Mouse (Mus musculus): ENCODE measurements around the gene Guca2a. TPM values are rescaled to one million over a fixed set of nuclear protein-coding genes. Genes with fewer than 3 reads are reported as not detected.

The Guca2a gene
- polyA plus RNA-seq (2012): not detected in 2 replicates

DNA sequence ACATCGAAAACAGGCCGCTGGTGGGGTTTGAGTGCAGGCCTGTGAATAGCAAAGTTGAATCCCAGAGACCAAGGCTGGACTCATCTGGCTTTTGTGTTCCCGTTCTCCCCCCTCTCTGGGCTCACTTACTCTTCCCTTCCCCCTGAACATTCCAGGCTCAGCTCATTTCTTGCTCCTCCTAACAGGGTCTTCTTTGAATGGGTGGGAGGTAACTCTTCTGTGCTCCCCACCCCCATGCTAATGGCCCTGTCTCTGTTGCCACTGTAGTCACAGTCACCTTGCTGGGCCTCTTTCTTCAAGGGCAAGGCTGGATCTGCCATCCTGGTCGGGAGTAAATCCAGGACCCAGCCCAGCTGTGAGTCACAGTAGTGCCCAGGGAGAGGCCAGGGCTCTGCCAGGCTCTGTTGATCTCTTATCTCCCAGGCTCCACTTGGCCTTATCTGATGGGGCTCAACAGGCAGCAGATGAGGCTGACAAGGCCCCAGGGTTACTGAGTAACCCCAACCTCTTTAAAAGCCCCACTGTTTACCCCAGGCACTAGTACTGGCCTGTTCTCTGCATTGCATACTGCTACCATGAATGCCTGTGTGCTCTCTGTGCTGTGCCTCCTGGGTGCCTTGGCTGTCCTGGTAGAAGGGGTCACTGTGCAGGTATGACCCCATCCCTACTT, at the start of gene Guca2a:
Gene Guca2a (plus strand): TSS at position 529 of the 670 bp plus-strand sequence.
- TF ChIP-seq TAL1 (IDR thresholded peaks at IDR 0.05; ENCODE audit: low read length): no peak
- no peak for TF ChIP-seq GATA1 (IDR thresholded peaks at IDR 0.05; ENCODE audit: low read length)
- no peaks in the 10 kb centered on the region for H3K9me3 ChIP-seq (ENCODE audit: control insufficient read depth, low read length)
- peaks cover 4% of the 10 kb centered on the region; the same call in 1 of the 2 replicates for H3K36me3 ChIP-seq (ENCODE audit: control insufficient read depth)
- no peaks in the 10 kb centered on the region for H3K27me3 ChIP-seq (ENCODE audit: control insufficient read depth)
- no peaks in the 10 kb centered on the region; the same call in 1 of the 2 replicates for H3K4me1 ChIP-seq (ENCODE audit: control insufficient read depth)
- no peak within 1 kb of the TSS for H3K4me3 ChIP-seq (replicated peaks)

DNA sequence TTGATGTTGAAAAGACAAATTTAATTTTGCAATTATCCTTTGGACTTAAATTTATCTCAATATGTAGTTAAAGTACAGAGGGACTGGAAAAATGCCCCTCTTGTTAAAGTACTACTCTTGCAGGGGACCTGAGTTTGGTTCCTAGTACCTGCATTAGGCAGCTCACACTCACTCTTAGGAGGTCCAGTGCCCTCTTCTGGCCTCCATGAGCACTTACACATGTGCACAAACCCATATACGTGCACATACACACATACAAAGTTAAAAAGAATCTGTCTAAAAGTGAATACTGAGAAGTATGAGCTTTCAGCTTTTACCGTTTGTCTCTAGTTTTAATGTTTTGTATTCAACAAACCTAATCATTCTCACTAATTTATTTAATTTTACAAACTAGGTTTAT, 49.5 kb upstream of the Guca2a start:
- no peaks in the 10 kb centered on the region for H3K27me3 ChIP-seq (ENCODE audit: control insufficient read depth)
- H3K4me1 ChIP-seq (ENCODE audit: control insufficient read depth): no peaks in the 10 kb centered on the region
- H3K9me3 ChIP-seq (ENCODE audit: control insufficient read depth, low read length): no peaks in the 10 kb centered on the region
- H3K36me3 ChIP-seq (ENCODE audit: control insufficient read depth): peaks cover 16% of the 10 kb centered on the region
- H3K4me3 ChIP-seq (replicated peaks): no peak overlapping the region
- no peak for TF ChIP-seq TAL1 (IDR thresholded peaks at IDR 0.05; ENCODE audit: low read length)
- no peak for TF ChIP-seq GATA1 (IDR thresholded peaks at IDR 0.05; ENCODE audit: low read length)

DNA sequence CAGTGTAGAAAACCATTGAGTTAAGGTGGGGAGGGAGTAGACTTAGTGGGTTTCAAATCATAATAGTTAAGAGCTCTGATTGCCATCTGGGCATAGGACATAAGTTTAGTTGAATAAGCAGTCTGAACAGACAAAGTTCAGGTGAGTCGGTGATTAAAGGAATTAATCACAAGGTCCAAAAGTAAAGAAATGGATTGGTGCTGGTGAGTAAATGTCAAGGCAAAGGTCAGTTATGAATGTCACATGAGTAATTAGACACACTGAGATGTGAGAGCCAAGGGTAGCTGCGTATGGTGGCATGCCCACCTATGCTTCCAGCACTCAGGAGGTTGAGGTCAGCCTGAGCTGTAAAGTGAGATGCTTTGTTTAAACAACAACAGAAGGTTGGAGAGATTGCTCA, 48.1 kb upstream of the Guca2a start:
- H3K4me1 ChIP-seq (ENCODE audit: control insufficient read depth): no peaks in the 10 kb centered on the region
- H3K4me3 ChIP-seq (replicated peaks): no peak overlapping the region
- no peak for TF ChIP-seq TAL1 (IDR thresholded peaks at IDR 0.05; ENCODE audit: low read length)
- no peak for TF ChIP-seq GATA1 (IDR thresholded peaks at IDR 0.05; ENCODE audit: low read length)
- no peaks in the 10 kb centered on the region for H3K9me3 ChIP-seq (ENCODE audit: control insufficient read depth, low read length)
- no peaks in the 10 kb centered on the region for H3K27me3 ChIP-seq (ENCODE audit: control insufficient read depth)
- H3K36me3 ChIP-seq (ENCODE audit: control insufficient read depth): peaks cover 16% of the 10 kb centered on the region

DNA sequence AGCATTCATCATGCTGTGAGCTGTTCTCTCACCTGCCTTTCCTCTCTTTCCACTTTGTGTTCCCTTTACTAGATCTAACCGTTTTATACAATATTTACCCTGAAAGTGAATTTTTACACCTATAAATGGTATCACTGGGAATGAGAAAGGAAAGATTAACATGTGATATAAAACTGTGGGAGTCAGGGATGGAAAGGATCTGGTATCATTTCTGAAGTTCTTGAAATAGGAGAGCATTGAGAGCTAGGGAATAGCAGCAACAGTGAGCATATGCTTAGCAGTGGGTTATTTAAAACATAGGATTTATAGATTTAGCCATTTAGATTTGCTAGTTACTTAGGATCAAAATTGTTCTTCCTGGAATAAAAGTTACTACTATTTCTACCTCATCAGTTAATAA, 47.5 kb upstream of the Guca2a start:
- H3K27me3 ChIP-seq (ENCODE audit: control insufficient read depth): no peaks in the 10 kb centered on the region
- no peaks in the 10 kb centered on the region for H3K4me1 ChIP-seq (ENCODE audit: control insufficient read depth)
- H3K4me3 ChIP-seq (replicated peaks): no peak overlapping the region
- H3K9me3 ChIP-seq (ENCODE audit: control insufficient read depth, low read length): no peaks in the 10 kb centered on the region
- H3K36me3 ChIP-seq (ENCODE audit: control insufficient read depth): peaks cover 16% of the 10 kb centered on the region
- no peak for TF ChIP-seq GATA1 (IDR thresholded peaks at IDR 0.05; ENCODE audit: low read length)
- no peak for TF ChIP-seq TAL1 (IDR thresholded peaks at IDR 0.05; ENCODE audit: low read length)

DNA sequence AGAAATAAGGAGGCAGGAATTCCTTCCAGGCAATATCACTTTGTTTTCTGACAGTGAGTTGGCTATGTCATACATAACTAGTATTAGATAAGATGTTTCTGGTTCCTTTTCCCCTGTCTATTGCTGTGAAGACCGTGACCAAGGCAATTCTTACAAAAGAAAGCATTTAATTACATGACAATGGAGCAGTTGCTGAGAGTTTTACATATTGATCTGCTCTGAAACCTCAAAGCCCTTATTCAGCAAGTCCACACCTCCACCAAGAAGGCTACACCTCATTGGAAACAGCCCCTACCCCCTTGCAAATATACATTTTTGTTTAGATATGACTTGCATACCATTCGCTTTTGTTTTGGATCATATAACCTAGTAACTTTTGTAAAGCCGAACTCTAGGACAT, 45.0 kb upstream of the Guca2a start:
- Histone ChIP-seq H3K4me3 (replicated peaks) (no peak overlapping the region), H3K27me3 (ENCODE audit: control insufficient read depth) (no peaks in the 10 kb centered on the region), H3K9me3 (ENCODE audit: control insufficient read depth, low read length) (no peaks in the 10 kb centered on the region), H3K36me3 (ENCODE audit: control insufficient read depth) (peaks cover 6% of the 10 kb centered on the region), H3K4me1 (ENCODE audit: control insufficient read depth) (no peaks in the 10 kb centered on the region)
- TF ChIP-seq TAL1 (IDR thresholded peaks at IDR 0.05; ENCODE audit: low read length): no peak
- no peak for TF ChIP-seq GATA1 (IDR thresholded peaks at IDR 0.05; ENCODE audit: low read length)

DNA sequence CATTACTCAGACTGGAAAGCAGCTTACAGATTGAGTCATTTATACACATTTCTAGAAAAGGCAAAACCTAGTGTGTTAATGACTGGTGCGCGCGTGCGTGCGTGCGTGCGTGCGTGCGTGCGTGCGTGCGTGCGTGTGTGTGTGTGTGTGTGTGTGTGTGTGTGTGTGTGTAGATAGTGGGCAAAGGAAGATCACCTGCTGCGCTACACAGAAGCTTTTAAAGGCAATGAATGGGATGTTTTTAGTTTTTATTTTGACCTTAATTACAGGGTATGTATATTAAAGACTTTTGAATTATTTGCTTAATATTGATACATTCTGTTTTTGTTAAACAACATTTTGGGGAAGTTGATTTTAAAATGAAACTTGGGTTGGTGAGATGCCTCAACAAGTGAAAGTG, 43.2 kb upstream of the Guca2a start:
- Histone ChIP-seq H3K9me3 (ENCODE audit: control insufficient read depth, low read length) (no peaks in the 10 kb centered on the region), H3K4me1 (ENCODE audit: control insufficient read depth) (no peaks in the 10 kb centered on the region), H3K27me3 (ENCODE audit: control insufficient read depth) (no peaks in the 10 kb centered on the region), H3K36me3 (ENCODE audit: control insufficient read depth) (no peaks in the 10 kb centered on the region), H3K4me3 (replicated peaks) (no peak overlapping the region)
- TF ChIP-seq TAL1 (IDR thresholded peaks at IDR 0.05; ENCODE audit: low read length) (no peak), GATA1 (IDR thresholded peaks at IDR 0.05; ENCODE audit: low read length) (no peak)

DNA sequence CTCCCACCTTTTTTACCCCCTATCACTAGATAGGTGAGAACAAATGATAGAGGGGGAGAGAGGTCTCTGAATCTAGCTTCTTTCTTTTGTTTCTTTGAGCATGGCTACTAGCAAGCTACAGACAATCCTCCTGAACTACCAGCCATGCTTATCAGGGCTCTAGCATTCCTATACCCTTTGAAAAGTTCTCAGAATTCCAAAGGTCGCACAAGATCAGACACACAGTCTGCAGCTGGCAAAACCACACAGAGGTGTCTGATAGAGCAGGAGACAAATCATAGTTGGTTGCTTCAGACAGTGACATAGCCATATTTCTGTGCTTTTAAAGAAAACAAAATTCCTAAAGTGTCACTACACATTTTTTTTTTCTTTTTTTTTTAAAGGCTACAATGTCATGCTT, 37.9 kb upstream of the Guca2a start:
- Histone ChIP-seq H3K27me3 (ENCODE audit: control insufficient read depth) (no peaks in the 10 kb centered on the region), H3K36me3 (ENCODE audit: control insufficient read depth) (peaks cover 13% of the 10 kb centered on the region), H3K9me3 (ENCODE audit: control insufficient read depth, low read length) (no peaks in the 10 kb centered on the region), H3K4me1 (ENCODE audit: control insufficient read depth) (no peaks in the 10 kb centered on the region), H3K4me3 (replicated peaks) (no peak overlapping the region)
- TF ChIP-seq TAL1 (IDR thresholded peaks at IDR 0.05; ENCODE audit: low read length) (no peak), GATA1 (IDR thresholded peaks at IDR 0.05; ENCODE audit: low read length) (no peak)

DNA sequence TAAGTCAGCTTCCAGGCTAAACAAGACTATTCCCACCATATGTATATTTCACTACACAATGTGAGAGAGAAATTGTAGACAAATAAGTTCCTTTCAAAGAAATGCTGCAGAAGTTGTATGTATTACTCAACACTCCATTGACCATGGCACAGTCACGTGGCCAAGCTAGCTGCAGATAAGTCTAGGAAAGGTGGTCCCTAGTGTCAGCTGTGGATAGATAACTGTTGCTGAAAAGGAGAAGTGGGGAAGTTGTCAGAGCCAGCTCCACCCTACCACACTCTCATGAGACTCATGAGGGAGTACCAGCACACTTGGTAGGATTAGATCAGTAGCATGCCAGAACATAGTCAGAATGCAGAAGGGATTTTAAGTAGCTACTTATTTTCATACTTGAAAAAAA, 28.0 kb upstream of the Guca2a start:
- Histone ChIP-seq H3K36me3 (ENCODE audit: control insufficient read depth) (peaks cover 7% of the 10 kb centered on the region), H3K4me3 (replicated peaks) (no peak overlapping the region), H3K9me3 (ENCODE audit: control insufficient read depth, low read length) (no peaks in the 10 kb centered on the region), H3K4me1 (ENCODE audit: control insufficient read depth) (peaks cover 12% of the 10 kb centered on the region), H3K27me3 (ENCODE audit: control insufficient read depth) (no peaks in the 10 kb centered on the region)
- TF ChIP-seq GATA1 (IDR thresholded peaks at IDR 0.05; ENCODE audit: low read length): no peak
- TF ChIP-seq TAL1 (IDR thresholded peaks at IDR 0.05; ENCODE audit: low read length): no peak

DNA sequence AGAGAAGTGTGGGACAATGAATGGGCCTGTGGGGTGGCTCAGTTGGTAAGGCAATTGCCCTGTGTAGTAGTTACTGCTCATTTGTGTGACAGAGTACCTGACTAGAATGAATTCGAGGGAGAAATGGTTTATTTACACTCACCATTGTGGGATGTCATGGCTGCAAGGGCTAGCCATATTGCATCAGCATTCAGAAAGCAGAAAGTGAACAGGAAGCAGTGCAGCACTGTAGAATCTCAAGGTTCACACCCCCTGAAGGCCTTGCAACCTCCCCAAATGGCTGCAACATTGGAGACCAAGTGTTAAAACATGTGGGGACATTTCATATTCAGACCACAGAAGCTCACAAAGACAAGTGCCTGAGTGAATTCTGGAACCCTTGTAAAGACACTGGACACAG, 23.4 kb upstream of the Guca2a start:
- Histone ChIP-seq H3K4me3 (replicated peaks) (no peak overlapping the region), H3K27me3 (ENCODE audit: control insufficient read depth) (no peaks in the 10 kb centered on the region), H3K36me3 (ENCODE audit: control insufficient read depth) (peaks cover 12% of the 10 kb centered on the region), H3K4me1 (ENCODE audit: control insufficient read depth) (peaks cover 8% of the 10 kb centered on the region), H3K9me3 (ENCODE audit: control insufficient read depth, low read length) (no peaks in the 10 kb centered on the region)
- TF ChIP-seq TAL1 (IDR thresholded peaks at IDR 0.05; ENCODE audit: low read length) (no peak), GATA1 (IDR thresholded peaks at IDR 0.05; ENCODE audit: low read length) (no peak)

DNA sequence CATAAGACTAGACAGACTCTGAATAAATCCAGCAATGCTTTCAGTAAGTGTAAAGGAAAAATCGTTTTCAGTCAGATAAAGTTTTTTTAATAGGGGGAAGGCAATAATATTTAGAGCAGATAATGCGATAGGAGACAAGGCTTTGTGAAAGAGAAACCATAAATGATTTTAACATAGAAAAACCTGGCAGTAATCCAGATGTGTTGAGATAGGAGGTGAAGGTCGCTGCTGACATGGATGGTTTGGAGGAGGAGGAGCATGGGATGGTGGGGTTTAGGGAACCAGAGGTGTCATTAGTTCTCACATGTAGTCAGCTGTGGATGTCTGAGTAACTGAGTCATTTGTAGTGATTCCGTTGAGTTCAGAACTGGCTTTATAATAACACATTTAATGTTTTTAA, 22.8 kb upstream of the Guca2a start:
- Histone ChIP-seq H3K4me3 (replicated peaks) (no peak overlapping the region), H3K36me3 (ENCODE audit: control insufficient read depth) (peaks cover 18% of the 10 kb centered on the region), H3K27me3 (ENCODE audit: control insufficient read depth) (no peaks in the 10 kb centered on the region), H3K9me3 (ENCODE audit: control insufficient read depth, low read length) (no peaks in the 10 kb centered on the region), H3K4me1 (ENCODE audit: control insufficient read depth) (peaks cover 2% of the 10 kb centered on the region; the same call in 1 of the 2 replicates)
- TF ChIP-seq TAL1 (IDR thresholded peaks at IDR 0.05; ENCODE audit: low read length) (no peak), GATA1 (IDR thresholded peaks at IDR 0.05; ENCODE audit: low read length) (no peak)
